Mouse (Mus musculus) intestine, embryonic 16.5 days (tissue): Measurements from ENCODE around the gene Lhx9. TPM values are rescaled to one million over a fixed set of nuclear protein-coding genes. Genes with fewer than 3 reads are reported as not detected.

Source experiments
- ATAC-seq: fragments of 200-750 bp; cut with Nextera tagmentation; 2 replicates; pipeline ENCODE4 v1.8.0; 2017; ENCODE audit warnings: moderate TSS enrichment, moderate library complexity
- H3K27ac ChIP-seq: fragments of 300-500 bp; sonication (generic); 2 replicates; pipeline ENCODE4 v1.5.1; 2014; ENCODE audit warnings: mild to moderate bottlenecking, low read length
- H3K27me3 ChIP-seq: fragments of 300-500 bp; sonication (generic); replicated peaks from 2 replicates; pipeline ENCODE4 v1.6.1; 2014; ENCODE audit warnings: low read length, control low read depth, mixed read lengths; ENCODE audit not compliant: control insufficient read depth, insufficient read depth
- H3K36me3 ChIP-seq: fragments of 300-500 bp; sonication (generic); 2 replicates; pipeline ENCODE4 v1.6.1; 2014; ENCODE audit warnings: low read length, control low read depth; ENCODE audit not compliant: control insufficient read depth, insufficient read depth
- H3K4me1 ChIP-seq: fragments of 300-500 bp; sonication (generic); 2 replicates; pipeline ENCODE4 v1.6.1; 2014; ENCODE audit warnings: low read length, control low read depth, mixed read lengths; ENCODE audit not compliant: control insufficient read depth, insufficient read depth
- H3K4me2 ChIP-seq: fragments of 300-500 bp; sonication (generic); 2 replicates; pipeline ENCODE4 v1.6.1; 2014; ENCODE audit warnings: low read depth, low read length, control low read depth
- H3K4me3 ChIP-seq: fragments of 300-500 bp; sonication (generic); 2 replicates; pipeline ENCODE4 v1.5.1; 2014; ENCODE audit warnings: mild to moderate bottlenecking, low read length
- H3K9ac ChIP-seq: fragments of 300-500 bp; sonication (generic); 2 replicates; pipeline ENCODE4 v1.6.1; 2014; ENCODE audit warnings: low read depth, low read length
- H3K9me3 ChIP-seq: fragments of 300-500 bp; sonication (generic); 2 replicates; pipeline ENCODE4 v1.6.1; 2016; ENCODE audit warnings: low read length, control low read depth; ENCODE audit not compliant: control insufficient read depth
- WGBS: fragments of 180-500 bp; shearing (Covaris S2); extraction: QIAGEN DNeasy Blood & Tissue Kit; methylation state at CpG from one replicate; pipeline ENCODE4 v1.1.7; 2014; 5-methylcytosine and 5-hydroxymethylcytosine counted together
- polyA plus RNA-seq: library from polyadenylated mRNA; unstranded; fragments of >200 nt; fragmentation: Nextera tagmentation; extraction: Ambion mirVana; gene quantifications from 2 replicates; pipeline ENCODE4 v1.2.1, GENCODE M21; 2015

Lhx9 gene
- polyA plus RNA-seq, 1 experiment from 2014 or later = 0.06 TPM

GRCm38 (mm10) chr1:138841306-138842095 is 6.9 kb downstream of the Lhx9 start:
- peaks cover 18% of the 10 kb centered on the region for H3K4me1 ChIP-seq
- H3K9ac ChIP-seq = peak overlapping the region; percentile 27; the same call in 1 of the 2 replicates
- H3K27me3 ChIP-seq = peaks cover 67% of the 10 kb centered on the region
- H3K4me3 ChIP-seq = peak overlapping the region; percentile 34
- ATAC-seq = peak; percentile 60; the same call in 1 of the 2 replicates
- peak overlapping the region; percentile 53 for H3K4me2 ChIP-seq
- H3K9me3 ChIP-seq = no peaks in the 10 kb centered on the region
- WGBS = 2% methylated on average over 54 of the region's 54 CpGs
- H3K27ac ChIP-seq = no peak overlapping the region
- no peaks in the 10 kb centered on the region for H3K36me3 ChIP-seq

- no peaks in the 10 kb centered on the region for H3K36me3 ChIP-seq
- WGBS = 11% methylated on average over 25 of the region's 25 CpGs
- no peak for ATAC-seq
- H3K4me2 ChIP-seq = no peak overlapping the region
- no peaks in the 10 kb centered on the region for H3K9me3 ChIP-seq
- H3K4me3 ChIP-seq = no peak overlapping the region; the same call in 1 of the 2 replicates
- H3K9ac ChIP-seq = no peak overlapping the region
- peaks cover 69% of the 10 kb centered on the region for H3K27me3 ChIP-seq
- no peak overlapping the region for H3K27ac ChIP-seq
- peaks cover 18% of the 10 kb centered on the region for H3K4me1 ChIP-seq
Measured at GRCm38 (mm10) chr1:138840440-138841305, 7.7 kb downstream of the Lhx9 start.

GRCm38 (mm10) chr1:138839809-138840430 is 8.5 kb downstream of the Lhx9 start:
- no peak for ATAC-seq
- 8% methylated on average over 16 of the region's 16 CpGs for WGBS
- H3K27ac ChIP-seq = no peak overlapping the region
- no peaks in the 10 kb centered on the region for H3K36me3 ChIP-seq
- H3K4me2 ChIP-seq = no peak overlapping the region
- peaks cover 18% of the 10 kb centered on the region for H3K4me1 ChIP-seq
- H3K9me3 ChIP-seq = no peaks in the 10 kb centered on the region
- H3K4me3 ChIP-seq = no peak overlapping the region
- H3K9ac ChIP-seq = no peak overlapping the region
- peaks cover 65% of the 10 kb centered on the region for H3K27me3 ChIP-seq

GRCm38 (mm10) chr1:138839291-138839690 is 9.1 kb downstream of the Lhx9 start:
- 13% methylated on average over 2 of the region's 2 CpGs for WGBS
- Histone ChIP-seq H3K36me3 (no peaks in the 10 kb centered on the region), H3K9ac (no peak overlapping the region), H3K9me3 (no peaks in the 10 kb centered on the region), H3K27me3 (peaks cover 65% of the 10 kb centered on the region), H3K4me1 (peaks cover 18% of the 10 kb centered on the region), H3K27ac (no peak overlapping the region), H3K4me3 (no peak overlapping the region), H3K4me2 (no peak overlapping the region)
- ATAC-seq = no peak

GRCm38 (mm10) chr1:138837786-138838743 is 10.3 kb downstream of the Lhx9 start:
- no peak for ATAC-seq
- Histone ChIP-seq H3K4me3 (peak overlapping the region; percentile 20), H3K4me2 (peak overlapping the region; percentile 40; the same call in 1 of the 2 replicates), H3K9me3 (no peaks in the 10 kb centered on the region), H3K9ac (no peak overlapping the region), H3K36me3 (no peaks in the 10 kb centered on the region), H3K27ac (no peak overlapping the region), H3K4me1 (peaks cover 11% of the 10 kb centered on the region), H3K27me3 (peaks cover 60% of the 10 kb centered on the region)
- 19% methylated on average over 27 of the region's 27 CpGs for WGBS

GRCm38 (mm10) chr1:138835355-138835900 is 12.9 kb downstream of the Lhx9 start:
- 4% methylated on average over 3 of the region's 3 CpGs for WGBS
- Histone ChIP-seq H3K4me2 (no peak overlapping the region), H3K9ac (no peak overlapping the region), H3K27me3 (peaks cover 66% of the 10 kb centered on the region), H3K36me3 (no peaks in the 10 kb centered on the region), H3K9me3 (no peaks in the 10 kb centered on the region), H3K27ac (no peak overlapping the region), H3K4me3 (no peak overlapping the region), H3K4me1 (peaks cover 7% of the 10 kb centered on the region; the same call in 1 of the 2 replicates)
- ATAC-seq = 0 out of 2 replicates have a peak, but pooled peaks have one; percentile 15

GRCm38 (mm10) chr1:138831309-138831708 is 17.1 kb downstream of the Lhx9 start:
- WGBS = under 1% methylated on average over 16 of the region's 16 CpGs
- no peak overlapping the region for H3K9ac ChIP-seq
- H3K27me3 ChIP-seq = peaks cover 27% of the 10 kb centered on the region
- peak overlapping the region; percentile 42 for H3K4me3 ChIP-seq
- no peak overlapping the region for H3K27ac ChIP-seq
- H3K4me2 ChIP-seq = peak overlapping the region; percentile 66
- H3K36me3 ChIP-seq = no peaks in the 10 kb centered on the region
- no peak for ATAC-seq
- no peaks in the 10 kb centered on the region; the same call in 1 of the 2 replicates for H3K4me1 ChIP-seq
- H3K9me3 ChIP-seq = no peaks in the 10 kb centered on the region

GRCm38 (mm10) chr1:138826841-138827240 is 21.5 kb downstream of the Lhx9 start:
- WGBS = 64% methylated on average over 6 of the region's 6 CpGs
- no peak overlapping the region for H3K9ac ChIP-seq
- H3K4me3 ChIP-seq = no peak overlapping the region
- H3K4me1 ChIP-seq = no peaks in the 10 kb centered on the region; the same call in 1 of the 2 replicates
- peaks cover 1% of the 10 kb centered on the region for H3K27me3 ChIP-seq
- H3K9me3 ChIP-seq = no peaks in the 10 kb centered on the region
- no peak for ATAC-seq
- H3K4me2 ChIP-seq = no peak overlapping the region
- H3K36me3 ChIP-seq = no peaks in the 10 kb centered on the region
- no peak overlapping the region for H3K27ac ChIP-seq
